ENCODE assay signal across 8 mouse cellular contexts in genomic region chr8:48553791-48554288, GRCm38 (mm10).
DNase-seq lines count a peak whose midpoint lies in the region; ATAC-seq and TF ChIP-seq lines count a peak whose summit lies in the region.

No protein-coding gene starts in this region.

- peak overlapping the region; percentile 50 for H3K4me3 ChIP-seq in erythroblast, embryonic 14.5 days (replicated peaks)
- peak overlapping the region; percentile 97 for H3K4me3 ChIP-seq in cortical plate, adult 2 months (ENCODE audit: insufficient read depth, low read length)
- peak overlapping the region; percentile 79 for H3K4me3 ChIP-seq in hindbrain, embryonic 11.5 days (ENCODE audit: low read depth, low read length)
- peak overlapping the region; percentile 83 for H3K4me3 ChIP-seq in midbrain, embryonic 10.5 days
- no peak overlapping the region for H3K4me3 ChIP-seq in thymus, adult 2 months (ENCODE audit: control insufficient read depth, insufficient read depth, low read length)

- peak overlapping the region; percentile 87 for H3K4me2 ChIP-seq in hindbrain, embryonic 11.5 days (replicated peaks; ENCODE audit: low read depth, low read length)

- H3K36me3 ChIP-seq in erythroblast, embryonic 14.5 days (ENCODE audit: control insufficient read depth) = no peaks in the 10 kb centered on the region
- H3K36me3 ChIP-seq in hindbrain, embryonic 11.5 days (ENCODE audit: control insufficient read depth, insufficient read depth, low read length) = no peaks in the 10 kb centered on the region
- peaks cover 3% of the 10 kb centered on the region for H3K36me3 ChIP-seq in midbrain, embryonic 10.5 days
- H3K36me3 ChIP-seq in thymus, adult 2 months (ENCODE audit: control insufficient read depth, insufficient read depth, low read length) = no peaks in the 10 kb centered on the region

- no peak for TF ChIP-seq POLR2A in cortical plate, adult 2 months (IDR thresholded peaks at IDR 0.05; ENCODE audit: extremely low read depth, insufficient read depth, low read length)
- TF ChIP-seq POLR2A in thymus, adult 2 months (IDR thresholded peaks at IDR 0.05; ENCODE audit: control insufficient read depth, extremely low read depth, insufficient read depth, low read length, poor library complexity) = no peak

- peaks cover 30% of the 10 kb centered on the region for H3K27me3 ChIP-seq in erythroblast, embryonic 14.5 days (ENCODE audit: control insufficient read depth)
- no peaks in the 10 kb centered on the region for H3K27me3 ChIP-seq in hindbrain, embryonic 11.5 days (ENCODE audit: control insufficient read depth, insufficient read depth, low read length)
- H3K27me3 ChIP-seq in midbrain, embryonic 10.5 days (ENCODE audit: low read depth, poor library complexity, severe bottlenecking) = no peaks in the 10 kb centered on the region
- no peaks in the 10 kb centered on the region; the same call in 1 of the 2 replicates for H3K27me3 ChIP-seq in thymus, adult 2 months (ENCODE audit: control insufficient read depth, insufficient read depth, low read length)

- TF ChIP-seq CTCF in cortical plate, adult 2 months (IDR thresholded peaks at IDR 0.05; ENCODE audit: extremely low read depth, insufficient read depth, low read length) = no peak
- TF ChIP-seq CTCF in thymus, adult 2 months (IDR thresholded peaks at IDR 0.05; ENCODE audit: borderline replicate concordance, control insufficient read depth, extremely low read depth, insufficient read depth, low read length, poor library complexity) = no peak

- no peak overlapping the region for H3K27ac ChIP-seq in cortical plate, adult 2 months (ENCODE audit: insufficient read depth, low read length)
- H3K27ac ChIP-seq in hindbrain, embryonic 11.5 days (ENCODE audit: low read depth, low read length) = peak overlapping the region; percentile 37; the same call in 1 of the 2 replicates
- H3K27ac ChIP-seq in midbrain, embryonic 10.5 days (replicated peaks) = peak overlapping the region; percentile 98
- H3K27ac ChIP-seq in thymus, adult 2 months (ENCODE audit: control insufficient read depth, insufficient read depth, low read length) = no peak overlapping the region

- WGBS in hindbrain, embryonic 11.5 days = under 1% methylated on average over 9 of the region's 9 CpGs
- under 1% methylated on average over 9 of the region's 9 CpGs for WGBS in midbrain, embryonic 10.5 days
- 7% methylated on average over 9 of the region's 9 CpGs for WGBS in thymus, adult 2 months

- H3K9ac ChIP-seq in hindbrain, embryonic 11.5 days (ENCODE audit: low read depth, low read length) = peak overlapping the region; percentile 85

- no peaks in the 10 kb centered on the region for H3K4me1 ChIP-seq in erythroblast, embryonic 14.5 days (ENCODE audit: control insufficient read depth)
- no peaks in the 10 kb centered on the region; the same call in 1 of the 2 replicates for H3K4me1 ChIP-seq in cortical plate, adult 2 months (ENCODE audit: control insufficient read depth, insufficient read depth, low read length)
- H3K4me1 ChIP-seq in hindbrain, embryonic 11.5 days (replicated peaks; ENCODE audit: control insufficient read depth, insufficient read depth, low read length) = no peaks in the 10 kb centered on the region
- H3K4me1 ChIP-seq in midbrain, embryonic 10.5 days = peaks cover 46% of the 10 kb centered on the region
- H3K4me1 ChIP-seq in thymus, adult 2 months (replicated peaks; ENCODE audit: control insufficient read depth, insufficient read depth, low read length) = no peaks in the 10 kb centered on the region

- peak; percentile 51 for DNase-seq in hindbrain, embryonic 11.5 days (ENCODE audit: low spot score)
- peak; percentile 17 for DNase-seq in midbrain, embryonic 10.5 days (ENCODE audit: low spot score)
- DNase-seq in right cerebral cortex, postnatal 36 days (ENCODE audit: low spot score in 2 of 2) = no peak
- no peak for DNase-seq in thymus, adult 2 months

- no peak for ATAC-seq in erythroblast, adult 5-6 weeks (replicated peaks; ENCODE audit: low FRiP score, poor library complexity, severe bottlenecking)
- ATAC-seq in hindbrain, embryonic 11.5 days (ENCODE audit: low FRiP score) = no peak
- ATAC-seq in monocyte, adult 5-6 weeks (replicated peaks; ENCODE audit: insufficient number of reproducible peaks, low FRiP score, low TSS enrichment, poor library complexity, severe bottlenecking) = no peak

- H3K9me3 ChIP-seq in erythroblast, embryonic 14.5 days (ENCODE audit: control insufficient read depth, low read length) = peaks cover 2% of the 10 kb centered on the region; the same call in 1 of the 2 replicates
- no peaks in the 10 kb centered on the region for H3K9me3 ChIP-seq in hindbrain, embryonic 11.5 days (ENCODE audit: control insufficient read depth, low read length)
- H3K9me3 ChIP-seq in midbrain, embryonic 10.5 days (replicated peaks) = 0 out of 2 replicates have a peak, but pooled peaks cover 2% of the 10 kb centered on the region

Comparison
In these comparisons a context has a peak if more than half of its experiments do, and no peak if none do; other contexts are left out.
1. H3K27ac ChIP-seq: peak in hindbrain, embryonic 11.5 days (single experiment) and midbrain, embryonic 10.5 days (single experiment); none in cortical plate, adult 2 months (single experiment) and thymus, adult 2 months (single experiment).
2. DNase-seq: peak in hindbrain, embryonic 11.5 days (single experiment) and midbrain, embryonic 10.5 days (single experiment); none in right cerebral cortex, postnatal 36 days (0 of 2) and thymus, adult 2 months (single experiment).